ENCODE assay signal across 7 mouse cellular contexts in the genomic region with DNA sequence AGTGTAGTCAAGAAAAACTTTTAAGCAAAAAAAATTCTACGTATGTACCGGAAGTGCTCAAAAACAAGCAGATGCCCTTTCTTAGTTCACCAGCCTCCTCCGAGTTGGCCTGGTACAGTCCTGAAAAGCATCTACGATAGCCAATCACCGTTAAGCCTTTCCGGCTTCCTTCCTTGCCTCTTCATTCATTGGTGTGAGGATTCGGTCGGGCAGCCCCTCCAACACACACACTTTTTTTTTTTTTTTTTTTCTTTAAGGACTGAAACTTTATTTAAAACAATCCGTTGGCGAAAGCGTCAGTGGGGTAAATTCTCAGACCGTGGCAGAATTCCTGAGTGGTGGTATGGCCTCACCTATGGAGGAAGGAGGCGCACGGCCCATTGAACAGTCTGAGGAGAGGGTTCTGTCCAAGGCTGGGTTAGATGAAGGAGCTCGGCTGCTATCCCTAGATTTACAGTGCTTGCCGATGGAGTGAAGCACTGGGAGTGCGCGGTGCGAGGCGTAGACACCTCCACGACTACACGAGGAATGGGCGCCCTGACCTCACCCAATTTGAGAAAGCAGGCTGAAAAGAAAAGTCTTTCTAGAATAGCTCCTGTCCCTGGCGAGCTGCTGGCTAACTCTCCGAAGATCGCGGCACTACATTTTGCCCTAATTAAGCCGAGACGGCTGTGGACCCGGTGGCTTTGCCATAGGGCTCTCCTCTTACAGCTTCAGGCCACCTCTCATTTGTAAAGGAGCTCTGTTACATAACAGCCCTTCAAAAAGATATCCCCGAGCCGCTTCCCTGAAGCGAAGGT. TPM values are rescaled to one million over a fixed set of nuclear protein-coding genes. Genes with fewer than 3 reads are reported as not detected.
A peak's percentile ranks its signal among the peaks of the same experiment; 100 is the strongest.
DNase-seq lines count a peak whose midpoint lies in the region; ATAC-seq and TF ChIP-seq lines count a peak whose summit lies in the region.

No protein-coding gene starts in this region.

- no peaks in the 10 kb centered on the region for H3K27me3 ChIP-seq in intestine, postnatal 0 days (replicated peaks; ENCODE audit: control insufficient read depth, insufficient read depth, low read length)
- H3K27me3 ChIP-seq in small intestine, adult 2 months (ENCODE audit: control insufficient read depth, insufficient read depth, low read length), result no peaks in the 10 kb centered on the region

- peak; percentile 92 for ATAC-seq in intestine, postnatal 0 days

- H3K4me3 ChIP-seq in cortical plate, adult 2 months (ENCODE audit: insufficient read depth, low read length), result peak overlapping the region; percentile 62
- H3K4me3 ChIP-seq in intestine, postnatal 0 days (ENCODE audit: low read depth, low read length), result peak overlapping the region; percentile 99
- H3K4me3 ChIP-seq in small intestine, adult 2 months (ENCODE audit: low read depth, low read length), result peak overlapping the region; percentile 87

- under 1% methylated on average over 33 of the region's 33 CpGs for WGBS in intestine, postnatal 0 days
- WGBS in small intestine, adult 2 months, result under 1% methylated on average over 33 of the region's 33 CpGs

- H3K27ac ChIP-seq in cortical plate, adult 2 months (ENCODE audit: insufficient read depth, low read length), result peak overlapping the region; percentile 82
- H3K27ac ChIP-seq in intestine, postnatal 0 days (ENCODE audit: low read depth, low read length), result peak overlapping the region; percentile 96
- peak overlapping the region; percentile 92 for H3K27ac ChIP-seq in small intestine, adult 2 months (ENCODE audit: insufficient read depth, low read depth, low read length)

- DNase-seq in adrenal gland, adult 18-20 months (ENCODE audit: low spot score in 2 of 2), result peak; percentile 51 to 61
- peak; percentile 87 for DNase-seq in gastrocnemius, postnatal 25 days
- peak; percentile 77 for DNase-seq in left cerebral cortex, postnatal 36 days (ENCODE audit: low spot score in 2 of 2)
- DNase-seq in mesoderm, embryonic 11.5 days (ENCODE audit: low read depth, low spot score), result peak; percentile 95

- intact Hi-C loops in left cerebral cortex, postnatal 36 days (cut with DNase I), result loop anchor here (1.0 to 5.0 kb wide), 2 partner anchors 12 to 82 kb away; a partner anchor contains a TSS

- no peak for TF ChIP-seq CTCF in cortical plate, adult 2 months (IDR thresholded peaks at IDR 0.05; ENCODE audit: extremely low read depth, insufficient read depth, low read length)
- 0 out of 2 replicates have a peak, but pooled peaks have one; percentile 6 for TF ChIP-seq CTCF in intestine, postnatal 0 days (IDR thresholded peaks at IDR 0.05; ENCODE audit: low read depth)
- no peak for TF ChIP-seq CTCF in small intestine, adult 2 months (IDR thresholded peaks at IDR 0.05; ENCODE audit: extremely low read depth, insufficient read length, insufficient replicate concordance, low read depth, low read length)

- peaks cover 2% of the 10 kb centered on the region; the same call in 1 of the 2 replicates for H3K4me1 ChIP-seq in cortical plate, adult 2 months (ENCODE audit: control insufficient read depth, insufficient read depth, low read length)
- 0 out of 2 replicates have a peak, but pooled peaks cover 2% of the 10 kb centered on the region for H3K4me1 ChIP-seq in intestine, postnatal 0 days (replicated peaks; ENCODE audit: control insufficient read depth, insufficient read depth, low read length)
- H3K4me1 ChIP-seq in small intestine, adult 2 months (ENCODE audit: control insufficient read depth, insufficient read depth, insufficient read length, low read length), result peaks cover 6% of the 10 kb centered on the region; the same call in 1 of the 2 replicates

- no peaks in the 10 kb centered on the region for H3K9me3 ChIP-seq in intestine, postnatal 0 days (ENCODE audit: control insufficient read depth)

- peak; percentile 54 for TF ChIP-seq POLR2A in cortical plate, adult 2 months (IDR thresholded peaks at IDR 0.05; ENCODE audit: extremely low read depth, insufficient read depth, low read length)
- 0 out of 2 replicates have a peak, but pooled peaks have one; percentile 7 for TF ChIP-seq POLR2A in small intestine, adult 2 months (IDR thresholded peaks at IDR 0.05; ENCODE audit: low read depth, low read length)

- peaks cover 3% of the 10 kb centered on the region for H3K36me3 ChIP-seq in intestine, postnatal 0 days (ENCODE audit: control insufficient read depth, insufficient read depth)
- peaks cover 2% of the 10 kb centered on the region; the same call in 1 of the 2 replicates for H3K36me3 ChIP-seq in small intestine, adult 2 months (ENCODE audit: control insufficient read depth, insufficient read depth, low read length)

- peak overlapping the region; percentile 93 for H3K9ac ChIP-seq in intestine, postnatal 0 days (ENCODE audit: low read depth, low read length)

- peak overlapping the region; percentile 85 for H3K4me2 ChIP-seq in intestine, postnatal 0 days (replicated peaks; ENCODE audit: low read depth)

RNA-seq across cellular contexts. Expression of a gene that starts 0.8 kb away (rescaled TPM):
- 10 to 100 TPM; 62.0 to 70.2 TPM for total RNA-seq in adrenal gland, adult 18-20 months (2021)
- polyA plus RNA-seq in cortical plate, adult 2 months (2012; rRNA removed), result 27.5 and 29.7 TPM in 2 replicates
- 10 to 100 TPM; 56.6 TPM for total RNA-seq in gastrocnemius, postnatal 25 days (2021)
- 27.6 and 28.4 TPM in 2 replicates for polyA plus RNA-seq in intestine, postnatal 0 days (2015; fragmentation: Nextera tagmentation; extraction: Ambion mirVana)
- total RNA-seq in left cerebral cortex, postnatal 36 days (2021), result 10 to 100 TPM; 42.1 to 48.9 TPM
- polyA plus RNA-seq in small intestine, adult 2 months (2012; rRNA removed), result 23.2 and 46.1 TPM in 2 replicates

RNA-seq across cellular contexts. Expression of a gene that starts 11.4 kb away (rescaled TPM):
- 10 to 100 TPM; 13.4 to 15.3 TPM for total RNA-seq in adrenal gland, adult 18-20 months (2021)
- polyA plus RNA-seq in cortical plate, adult 2 months (2012; rRNA removed), result 9.0 and 10.0 TPM in 2 replicates
- 1 to 10 TPM; 3.2 to 3.5 TPM for total RNA-seq in gastrocnemius, postnatal 25 days (2021)
- polyA plus RNA-seq in intestine, postnatal 0 days (2015; fragmentation: Nextera tagmentation; extraction: Ambion mirVana), result 18.1 and 21.8 TPM in 2 replicates
- 10 to 100 TPM in 1 of 2 experiments, 1 to 10 TPM in 1; 6.6 to 10.5 TPM for total RNA-seq in left cerebral cortex, postnatal 36 days (2021)
- 4.3 and 11.4 TPM in 2 replicates for polyA plus RNA-seq in small intestine, adult 2 months (2012; rRNA removed)

RNA-seq across cellular contexts. Expression of a gene that starts 18.1 kb away (rescaled TPM):
- 1 to 10 TPM; 4.8 to 5.1 TPM for total RNA-seq in adrenal gland, adult 18-20 months (2021)
- polyA plus RNA-seq in cortical plate, adult 2 months (2012; rRNA removed), result 129 and 156 TPM in 2 replicates
- under 1 TPM; 0.49 to 0.51 TPM for total RNA-seq in gastrocnemius, postnatal 25 days (2021)
- 1.8 and 1.9 TPM in 2 replicates for polyA plus RNA-seq in intestine, postnatal 0 days (2015; fragmentation: Nextera tagmentation; extraction: Ambion mirVana)
- total RNA-seq in left cerebral cortex, postnatal 36 days (2021), result 10 to 100 TPM; 65.8 to 94.6 TPM
- 0.57 and 2.4 TPM in 2 replicates for polyA plus RNA-seq in small intestine, adult 2 months (2012; rRNA removed)

RNA-seq across cellular contexts. Expression of a gene that starts 27.7 kb away (rescaled TPM):
- 1 to 10 TPM; 1.5 to 1.8 TPM for total RNA-seq in adrenal gland, adult 18-20 months (2021)
- 1.4 and 2.0 TPM in 2 replicates for polyA plus RNA-seq in cortical plate, adult 2 months (2012; rRNA removed)
- total RNA-seq in gastrocnemius, postnatal 25 days (2021), result under 1 TPM; 0.54 to 0.95 TPM
- 2.2 and 2.5 TPM in 2 replicates for polyA plus RNA-seq in intestine, postnatal 0 days (2015; fragmentation: Nextera tagmentation; extraction: Ambion mirVana)
- total RNA-seq in left cerebral cortex, postnatal 36 days (2021), result 1 to 10 TPM; 1.2 to 1.7 TPM
- polyA plus RNA-seq in small intestine, adult 2 months (2012; rRNA removed), result 0.18 and 0.25 TPM in 2 replicates

RNA-seq across cellular contexts. Expression of a gene that starts 36.8 kb away (rescaled TPM):
- 100 to 1,000 TPM; 146 to 179 TPM for total RNA-seq in adrenal gland, adult 18-20 months (2021)
- 264 and 274 TPM in 2 replicates for polyA plus RNA-seq in cortical plate, adult 2 months (2012; rRNA removed)
- total RNA-seq in gastrocnemius, postnatal 25 days (2021), result 10 to 100 TPM; 47.6 to 69.5 TPM
- polyA plus RNA-seq in intestine, postnatal 0 days (2015; fragmentation: Nextera tagmentation; extraction: Ambion mirVana), result 81.7 and 85.0 TPM in 2 replicates
- total RNA-seq in left cerebral cortex, postnatal 36 days (2021), result 100 to 1,000 TPM; 223 to 252 TPM
- polyA plus RNA-seq in small intestine, adult 2 months (2012; rRNA removed), result 15.5 and 17.4 TPM in 2 replicates

Comparison
In these comparisons a context has a peak if more than half of its experiments do, and no peak if none do; other contexts are left out.
1. Peak in every context shown above with its lines: DNase-seq, ATAC-seq, H3K4me3 ChIP-seq and H3K27ac ChIP-seq.
2. RNA of a gene that starts 18.1 kb away (total RNA-seq): 65.8 to 94.6 TPM in left cerebral cortex, postnatal 36 days; 4.8 to 5.1 TPM in adrenal gland, adult 18-20 months and 0.49 to 0.51 TPM in gastrocnemius, postnatal 25 days; every median in the first group is over 10 times any median in the second.